Mouse (Mus musculus) brain, adult 2 months (tissue): ENCODE measurements at regions not wholly inside any gene's neighbourhood (a gene's known extent, or its start where the extent isn't known, plus 50 kb on each side); places are given as distances from the start of the nearest gene placed in this dataset.
A peak's percentile ranks its signal among the peaks of the same experiment; 100 is the strongest.

Experiments used
- DNase-seq: peaks from one replicate; pipeline ENCODE4 v3.0.0; 2011; ENCODE audit warnings: low read depth, low spot score

- no peak for DNase-seq
Measured at GRCm38 (mm10) chrX:11387200-11387940, 59.7 kb downstream of the H2al1j start.

GRCm38 (mm10) chrX:11388860-11389259 lies 61.2 kb downstream of the H2al1j start:
- DNase-seq, result no peak

- DNase-seq, result no peak
Measured at GRCm38 (mm10) chrX:11400406-11400805, 72.8 kb downstream of the H2al1j start.

GRCm38 (mm10) chrX:11404369-11404768 lies 76.7 kb downstream of the H2al1j start:
- DNase-seq, result no peak

- no peak for DNase-seq
Measured at GRCm38 (mm10) chrX:11412316-11412826, 84.7 kb downstream of the H2al1j start.

GRCm38 (mm10) chrX:11415662-11416061 lies 88.0 kb downstream of the H2al1j start:
- no peak for DNase-seq

GRCm38 (mm10) chrX:11416510-11416909 lies 88.9 kb downstream of the H2al1j start:
- DNase-seq, result no peak

- no peak for DNase-seq
Measured at GRCm38 (mm10) chrX:11417861-11418260, 90.2 kb downstream of the H2al1j start.

GRCm38 (mm10) chrX:11418261-11418660 lies 90.6 kb downstream of the H2al1j start:
- no peak for DNase-seq

- DNase-seq, result no peak
Measured at GRCm38 (mm10) chrX:11419162-11419631, 91.6 kb downstream of the H2al1j start.

- DNase-seq, result peak; percentile 53
Measured at GRCm38 (mm10) chrX:11432403-11433004, 104.9 kb downstream of the H2al1j start.

- DNase-seq, result no peak
Measured at GRCm38 (mm10) chrX:11435338-11435737, 107.7 kb downstream of the H2al1j start.

GRCm38 (mm10) chrX:11437151-11437944 lies 109.7 kb downstream of the H2al1j start:
- peak; percentile 11 for DNase-seq

GRCm38 (mm10) chrX:11443543-11443942 lies 115.9 kb downstream of the H2al1j start:
- peak; percentile 37 for DNase-seq

- DNase-seq, result no peak
Measured at GRCm38 (mm10) chrX:11444261-11444725, 116.7 kb downstream of the H2al1j start.

- DNase-seq, result peak; percentile 37
Measured at GRCm38 (mm10) chrX:11448711-11449110, 121.1 kb downstream of the H2al1j start.

GRCm38 (mm10) chrX:11458521-11458920 lies 130.9 kb downstream of the H2al1j start:
- DNase-seq, result peak; percentile 17

- peak; percentile 44 for DNase-seq
Measured at GRCm38 (mm10) chrX:11463955-11464511, 136.4 kb downstream of the H2al1j start.

GRCm38 (mm10) chrX:11466191-11466590 lies 138.6 kb downstream of the H2al1j start:
- peak; percentile 66 for DNase-seq

GRCm38 (mm10) chrX:11479696-11480339 lies 152.2 kb downstream of the H2al1j start:
- no peak for DNase-seq

GRCm38 (mm10) chrX:11482141-11482540 lies 154.5 kb downstream of the H2al1j start:
- DNase-seq, result peak; percentile 43
